Mouse (Mus musculus) neural tube, embryonic 12.5 days (tissue): ENCODE measurements around the gene Mcmbp. TPM values are rescaled to one million over a fixed set of nuclear protein-coding genes. Genes with fewer than 3 reads are reported as not detected.

Source experiments
- ATAC-seq: fragments of 200-750 bp; cut with Nextera tagmentation; 2 replicates; pipeline ENCODE4 v1.8.0; 2017; ENCODE audit warnings: low read depth, mild to moderate bottlenecking, moderate TSS enrichment, moderate library complexity; ENCODE audit not compliant: low FRiP score
- H3K27ac ChIP-seq: fragments of 300-500 bp; sonication (generic); 2 replicates; pipeline ENCODE4 v1.5.1; 2016
- H3K27me3 ChIP-seq: fragments of 300-500 bp; sonication (generic); replicated peaks from 2 replicates; pipeline ENCODE4 v1.6.1; 2016; ENCODE audit warnings: mild to moderate bottlenecking
- H3K36me3 ChIP-seq: fragments of 300-500 bp; sonication (generic); 2 replicates; pipeline ENCODE4 v1.6.1; 2016; ENCODE audit warnings: mild to moderate bottlenecking
- H3K4me1 ChIP-seq: fragments of 300-500 bp; sonication (generic); 2 replicates; pipeline ENCODE4 v1.6.1; 2016
- H3K4me2 ChIP-seq: fragments of 300-500 bp; sonication (generic); replicated peaks from 2 replicates; pipeline ENCODE4 v1.6.1; 2016; ENCODE audit warnings: mild to moderate bottlenecking
- H3K4me3 ChIP-seq: fragments of 300-500 bp; sonication (generic); 2 replicates; pipeline ENCODE4 v1.5.1; 2016
- H3K9ac ChIP-seq: fragments of 300-500 bp; sonication (generic); 2 replicates; pipeline ENCODE4 v1.6.1; 2016; ENCODE audit warnings: mild to moderate bottlenecking
- H3K9me3 ChIP-seq: fragments of 300-500 bp; sonication (generic); 2 replicates; pipeline ENCODE4 v1.6.1; 2016; ENCODE audit warnings: mild to moderate bottlenecking
- WGBS: fragments of 180-500 bp; shearing (Covaris S2); methylation state at CpG from one replicate; pipeline ENCODE4 v1.1.7; 2016; 5-methylcytosine and 5-hydroxymethylcytosine counted together
- polyA plus RNA-seq: library from polyadenylated mRNA; unstranded; fragments of >200 nt; fragmentation: Nextera tagmentation; extraction: Ambion mirVana; gene quantifications from 2 replicates; pipeline ENCODE4 v1.2.1, GENCODE M21; 2016

Mcmbp gene
- 61.8 and 66.2 TPM in 2 replicates for polyA plus RNA-seq

GRCm38 (mm10) chr7:128740334-128740733 lies at the start of gene Mcmbp:
Mcmbp (minus strand) TSS chr7:128740495.
- Histone ChIP-seq H3K4me2 (peak within 1 kb of the TSS; percentile 81), H3K4me1 (peaks cover 16% of the 10 kb centered on the region), H3K36me3 (0 out of 2 replicates have a peak, but pooled peaks cover 3% of the 10 kb centered on the region), H3K9me3 (no peaks in the 10 kb centered on the region), H3K9ac (peak within 1 kb of the TSS; percentile 98), H3K27ac (peak within 1 kb of the TSS; percentile 71), H3K4me3 (peak within 1 kb of the TSS; percentile 96), H3K27me3 (no peaks in the 10 kb centered on the region)
- peak; percentile 82 for ATAC-seq
- under 1% methylated on average over 35 of the region's 35 CpGs for WGBS

GRCm38 (mm10) chr7:128790045-128790444 lies 49.8 kb upstream of the Mcmbp start:
- WGBS = 89% methylated on average over 4 of the region's 4 CpGs
- Histone ChIP-seq H3K9ac (no peak overlapping the region), H3K36me3 (peaks cover 16% of the 10 kb centered on the region), H3K9me3 (0 out of 2 replicates have a peak, but pooled peaks cover 5% of the 10 kb centered on the region), H3K27me3 (no peaks in the 10 kb centered on the region), H3K4me1 (no peaks in the 10 kb centered on the region), H3K4me2 (no peak overlapping the region), H3K27ac (no peak overlapping the region), H3K4me3 (no peak overlapping the region)
- no peak for ATAC-seq

- Histone ChIP-seq H3K4me3 (no peak overlapping the region), H3K9ac (no peak overlapping the region), H3K4me1 (no peaks in the 10 kb centered on the region), H3K4me2 (no peak overlapping the region), H3K36me3 (peaks cover 69% of the 10 kb centered on the region), H3K9me3 (0 out of 2 replicates have a peak, but pooled peaks cover 3% of the 10 kb centered on the region), H3K27ac (no peak overlapping the region), H3K27me3 (no peaks in the 10 kb centered on the region)
- 96% methylated on average over 3 of the region's 3 CpGs for WGBS
- no peak for ATAC-seq
These were observed 41.6 kb upstream of the Mcmbp start for GRCm38 (mm10) chr7:128781846-128782245.

GRCm38 (mm10) chr7:128779305-128779704 lies 39.0 kb upstream of the Mcmbp start:
- no peak overlapping the region for H3K4me2 ChIP-seq
- no peaks in the 10 kb centered on the region for H3K4me1 ChIP-seq
- no peak overlapping the region for H3K27ac ChIP-seq
- ATAC-seq = no peak
- H3K36me3 ChIP-seq = peaks cover 74% of the 10 kb centered on the region
- H3K9me3 ChIP-seq = no peaks in the 10 kb centered on the region
- no peaks in the 10 kb centered on the region for H3K27me3 ChIP-seq
- WGBS = 53% methylated on average over 6 of the region's 6 CpGs
- no peak overlapping the region for H3K9ac ChIP-seq
- H3K4me3 ChIP-seq = no peak overlapping the region

- no peak for ATAC-seq
- Histone ChIP-seq H3K4me2 (no peak overlapping the region), H3K27me3 (no peaks in the 10 kb centered on the region), H3K4me1 (no peaks in the 10 kb centered on the region), H3K9ac (no peak overlapping the region), H3K4me3 (no peak overlapping the region), H3K36me3 (peaks cover 86% of the 10 kb centered on the region), H3K9me3 (no peaks in the 10 kb centered on the region), H3K27ac (no peak overlapping the region)
- WGBS = 92% methylated on average over 6 of the region's 6 CpGs
These were observed 36.9 kb upstream of the Mcmbp start for GRCm38 (mm10) chr7:128777201-128777600.

GRCm38 (mm10) chr7:128766696-128767095 lies 26.4 kb upstream of the Mcmbp start:
- H3K9me3 ChIP-seq = no peaks in the 10 kb centered on the region
- H3K27me3 ChIP-seq = no peaks in the 10 kb centered on the region
- H3K36me3 ChIP-seq = peaks cover 78% of the 10 kb centered on the region
- no peak for ATAC-seq
- no peak overlapping the region for H3K27ac ChIP-seq
- no peak overlapping the region for H3K9ac ChIP-seq
- H3K4me2 ChIP-seq = no peak overlapping the region
- H3K4me1 ChIP-seq = no peaks in the 10 kb centered on the region
- H3K4me3 ChIP-seq = no peak overlapping the region

- ATAC-seq = no peak
- Histone ChIP-seq H3K9me3 (no peaks in the 10 kb centered on the region), H3K27ac (no peak overlapping the region), H3K27me3 (no peaks in the 10 kb centered on the region), H3K4me2 (no peak overlapping the region), H3K36me3 (peaks cover 90% of the 10 kb centered on the region), H3K9ac (no peak overlapping the region), H3K4me1 (no peaks in the 10 kb centered on the region), H3K4me3 (no peak overlapping the region)
- 92% methylated on average over 4 of the region's 4 CpGs for WGBS
These were observed 18.7 kb upstream of the Mcmbp start for GRCm38 (mm10) chr7:128758948-128759347.

- no peaks in the 10 kb centered on the region for H3K4me1 ChIP-seq
These were observed 15.1 kb upstream of the Mcmbp start for GRCm38 (mm10) chr7:128755396-128755795.

GRCm38 (mm10) chr7:128752012-128752411 lies 11.7 kb upstream of the Mcmbp start:
- Histone ChIP-seq H3K9ac (no peak overlapping the region), H3K27ac (no peak overlapping the region), H3K4me3 (no peak overlapping the region), H3K4me2 (no peak overlapping the region), H3K4me1 (peaks cover 14% of the 10 kb centered on the region; the same call in 1 of the 2 replicates), H3K9me3 (no peaks in the 10 kb centered on the region), H3K27me3 (no peaks in the 10 kb centered on the region), H3K36me3 (peaks cover 62% of the 10 kb centered on the region)
- no peak for ATAC-seq
- WGBS = 92% methylated on average over 4 of the region's 4 CpGs

More at GRCm38 (mm10) chr7:128755396-128755795, 15.1 kb upstream of the Mcmbp start:
- no peaks in the 10 kb centered on the region for H3K27me3 ChIP-seq
- no peaks in the 10 kb centered on the region for H3K9me3 ChIP-seq
- no peak overlapping the region for H3K4me2 ChIP-seq
- 87% methylated on average over 1 of the region's 1 CpGs for WGBS
- H3K36me3 ChIP-seq = peaks cover 85% of the 10 kb centered on the region
- H3K27ac ChIP-seq = no peak overlapping the region
- no peak for ATAC-seq
- no peak overlapping the region for H3K9ac ChIP-seq
- H3K4me3 ChIP-seq = no peak overlapping the region

GRCm38 (mm10) chr7:128750296-128750695 lies 10.0 kb upstream of the Mcmbp start:
- Histone ChIP-seq H3K4me3 (no peak overlapping the region), H3K9me3 (no peaks in the 10 kb centered on the region), H3K27ac (no peak overlapping the region), H3K4me1 (peaks cover 30% of the 10 kb centered on the region), H3K27me3 (no peaks in the 10 kb centered on the region), H3K4me2 (no peak overlapping the region), H3K36me3 (peaks cover 47% of the 10 kb centered on the region), H3K9ac (no peak overlapping the region)
- no peak for ATAC-seq
- 88% methylated on average over 9 of the region's 9 CpGs for WGBS

- peaks cover 32% of the 10 kb centered on the region for H3K36me3 ChIP-seq
- H3K9ac ChIP-seq = no peak overlapping the region
- no peak overlapping the region for H3K27ac ChIP-seq
- no peak overlapping the region for H3K4me3 ChIP-seq
- H3K4me2 ChIP-seq = no peak overlapping the region
- WGBS = 75% methylated on average over 3 of the region's 3 CpGs
- no peaks in the 10 kb centered on the region for H3K9me3 ChIP-seq
- peaks cover 30% of the 10 kb centered on the region for H3K4me1 ChIP-seq
- ATAC-seq = no peak
- no peaks in the 10 kb centered on the region for H3K27me3 ChIP-seq
These were observed 8.5 kb upstream of the Mcmbp start for GRCm38 (mm10) chr7:128748758-128749157.

- H3K4me2 ChIP-seq = peak overlapping the region; percentile 67
- H3K9me3 ChIP-seq = no peaks in the 10 kb centered on the region
- peaks cover 30% of the 10 kb centered on the region for H3K4me1 ChIP-seq
- H3K27me3 ChIP-seq = no peaks in the 10 kb centered on the region
- ATAC-seq = no peak
- no peak overlapping the region for H3K27ac ChIP-seq
- no peak overlapping the region for H3K9ac ChIP-seq
- H3K36me3 ChIP-seq = peaks cover 16% of the 10 kb centered on the region
- H3K4me3 ChIP-seq = peak overlapping the region; percentile 85; the same call in 1 of the 2 replicates
- WGBS = 91% methylated on average over 10 of the region's 10 CpGs
These were observed 5.9 kb upstream of the Mcmbp start for GRCm38 (mm10) chr7:128746151-128746550.
